Comparison of ENCODE assay signal across 8 mouse cellular contexts in genomic region chr7:126754866-126755265, GRCm38 (mm10). TPM values are rescaled to one million over a fixed set of nuclear protein-coding genes. Genes with fewer than 3 reads are reported as not detected.
DNase-seq lines count a peak whose midpoint lies in the region; ATAC-seq and TF ChIP-seq lines count a peak whose summit lies in the region.

No protein-coding gene starts in this region.

- no peak overlapping the region for H3K4me3 ChIP-seq in bone marrow, adult 2 months (replicated peaks; ENCODE audit: control insufficient read depth, low read depth, low read length)
- no peak overlapping the region for H3K4me3 ChIP-seq in embryonic facial prominence, embryonic 13.5 days
- peak overlapping the region; percentile 17 for H3K4me3 ChIP-seq in heart, embryonic 10.5 days
- no peak overlapping the region for H3K4me3 ChIP-seq in liver, embryonic 14.5 days (ENCODE audit: insufficient read depth in 1 of 2, low read depth in 2 of 2, low read length in 2 of 2)
- H3K4me3 ChIP-seq in stomach, postnatal 0 days (ENCODE audit: low read depth, low read length): no peak overlapping the region

- H3K27ac ChIP-seq in bone marrow, adult 2 months (ENCODE audit: control insufficient read depth, insufficient read depth, low read depth, low read length, poor library complexity): no peak overlapping the region
- peak overlapping the region; percentile 53; the same call in 1 of the 2 replicates for H3K27ac ChIP-seq in embryonic facial prominence, embryonic 13.5 days
- peak overlapping the region; percentile 67 for H3K27ac ChIP-seq in heart, embryonic 10.5 days
- H3K27ac ChIP-seq in liver, embryonic 14.5 days: no peak overlapping the region
- H3K27ac ChIP-seq in stomach, postnatal 0 days (replicated peaks): peak overlapping the region; percentile 53

- TF ChIP-seq POLR2A in bone marrow, adult 2 months (IDR thresholded peaks at IDR 0.05; ENCODE audit: borderline replicate concordance, control insufficient read depth, low read depth, low read length): no peak

- no peaks in the 10 kb centered on the region for H3K9me3 ChIP-seq in embryonic facial prominence, embryonic 13.5 days
- no peaks in the 10 kb centered on the region for H3K9me3 ChIP-seq in heart, embryonic 10.5 days
- H3K9me3 ChIP-seq in liver, embryonic 14.5 days (ENCODE audit: control insufficient read depth, low read length): no peaks in the 10 kb centered on the region
- no peaks in the 10 kb centered on the region for H3K9me3 ChIP-seq in stomach, postnatal 0 days (ENCODE audit: control insufficient read depth, low read length)

- TF ChIP-seq CTCF in bone marrow, adult 2 months (IDR thresholded peaks at IDR 0.05; ENCODE audit: control insufficient read depth, insufficient read depth, low read length): peak; percentile 82
- TF ChIP-seq CTCF in liver, embryonic 14.5 days (IDR thresholded peaks at IDR 0.05; ENCODE audit: low read depth): peak; percentile 94
- TF ChIP-seq CTCF in stomach, postnatal 0 days (IDR thresholded peaks at IDR 0.05; ENCODE audit: low read depth): peak; percentile 93

- peak overlapping the region; percentile 39 for H3K4me2 ChIP-seq in embryonic facial prominence, embryonic 13.5 days
- no peak overlapping the region for H3K4me2 ChIP-seq in liver, embryonic 14.5 days (ENCODE audit: low read depth)
- H3K4me2 ChIP-seq in stomach, postnatal 0 days (replicated peaks; ENCODE audit: low read depth): no peak overlapping the region; the same call in 1 of the 2 replicates

- no peaks in the 10 kb centered on the region for H3K27me3 ChIP-seq in embryonic facial prominence, embryonic 13.5 days
- H3K27me3 ChIP-seq in heart, embryonic 10.5 days (ENCODE audit: insufficient read depth, poor library complexity, severe bottlenecking): no peaks in the 10 kb centered on the region
- H3K27me3 ChIP-seq in liver, embryonic 14.5 days (ENCODE audit: control insufficient read depth, insufficient read depth, low read length): no peaks in the 10 kb centered on the region
- H3K27me3 ChIP-seq in stomach, postnatal 0 days (ENCODE audit: control insufficient read depth, insufficient read depth, low read length): no peaks in the 10 kb centered on the region

- peaks cover 5% of the 10 kb centered on the region; the same call in 1 of the 2 replicates for H3K4me1 ChIP-seq in bone marrow, adult 2 months (ENCODE audit: control insufficient read depth, insufficient read depth, low read length)
- peaks cover 4% of the 10 kb centered on the region; the same call in 1 of the 2 replicates for H3K4me1 ChIP-seq in embryonic facial prominence, embryonic 13.5 days
- peaks cover 14% of the 10 kb centered on the region for H3K4me1 ChIP-seq in heart, embryonic 10.5 days
- H3K4me1 ChIP-seq in liver, embryonic 14.5 days (replicated peaks; ENCODE audit: control insufficient read depth in 2 of 2, insufficient read depth in 2 of 2, low read length in 1 of 2): peaks cover 3 to 12% of the 10 kb centered on the region in 2 experiments
- peaks cover 3% of the 10 kb centered on the region; the same call in 1 of the 2 replicates for H3K4me1 ChIP-seq in stomach, postnatal 0 days (replicated peaks; ENCODE audit: control insufficient read depth, insufficient read depth)

- no peaks in the 10 kb centered on the region for H3K36me3 ChIP-seq in embryonic facial prominence, embryonic 13.5 days
- H3K36me3 ChIP-seq in heart, embryonic 10.5 days: no peaks in the 10 kb centered on the region
- no peaks in the 10 kb centered on the region for H3K36me3 ChIP-seq in liver, embryonic 14.5 days (replicated peaks; ENCODE audit: control insufficient read depth, insufficient read depth, low read depth)
- no peaks in the 10 kb centered on the region for H3K36me3 ChIP-seq in stomach, postnatal 0 days (ENCODE audit: control insufficient read depth, insufficient read depth, low read length)

- DNase-seq in CD8-positive naive resting alpha-beta T cell, adult 2 months (ENCODE audit: low read depth in 2 of 2, low spot score in 2 of 2): peak; percentile 47 to 62
- no peak for DNase-seq in heart, embryonic 10.5 days (ENCODE audit: low spot score)
- peak; percentile 73 to 85 for DNase-seq in kidney, adult 8-10 months
- peak in 2 of 3 experiments; percentile 55 to 63 for DNase-seq in liver, embryonic 14.5 days (ENCODE audit: low read depth in 3 of 3, low spot score in 3 of 3)
- peak; percentile 42 to 60 for DNase-seq in natural killer cell, adult 2 months (ENCODE audit: low spot score in 2 of 2)
- DNase-seq in stomach, postnatal 0 days (ENCODE audit: low spot score): peak; percentile 87

- 1% methylated on average over 9 of the region's 9 CpGs for WGBS in bone marrow, adult 2 months
- 2% methylated on average over 9 of the region's 9 CpGs for WGBS in embryonic facial prominence, embryonic 13.5 days
- under 1% methylated on average over 9 of the region's 9 CpGs for WGBS in heart, embryonic 10.5 days
- WGBS in liver, embryonic 14.5 days (ENCODE audit: insufficient replicate concordance): 3% methylated on average over 9 of the region's 9 CpGs
- under 1% methylated on average over 9 of the region's 9 CpGs for WGBS in stomach, postnatal 0 days

- ATAC-seq in embryonic facial prominence, embryonic 13.5 days (ENCODE audit: insufficient number of reproducible peaks, insufficient read depth, low FRiP score, low TSS enrichment, low read depth): 0 out of 2 replicates have a peak, but pooled peaks have one; percentile 57
- ATAC-seq in liver, embryonic 14.5 days (ENCODE audit: insufficient read depth): peak; percentile 34; the same call in 1 of the 2 replicates
- peak; percentile 75 for ATAC-seq in stomach, postnatal 0 days (ENCODE audit: low FRiP score, low TSS enrichment)

- TF ChIP-seq EP300 in liver, embryonic 14.5 days (IDR thresholded peaks at IDR 0.05; ENCODE audit: low read depth): no peak
- no peak for TF ChIP-seq EP300 in stomach, postnatal 0 days (optimal IDR thresholded peaks at IDR 0.05)

- peak overlapping the region; percentile 61 for H3K9ac ChIP-seq in embryonic facial prominence, embryonic 13.5 days
- H3K9ac ChIP-seq in liver, embryonic 14.5 days (replicated peaks): no peak overlapping the region
- peak overlapping the region; percentile 28; the same call in 1 of the 2 replicates for H3K9ac ChIP-seq in stomach, postnatal 0 days (ENCODE audit: low read length)

RNA-seq across cellular contexts. Expression of gene Mapk3, which starts 4.5 kb away (rescaled TPM):
- 78.4 and 117 TPM in 2 replicates for polyA plus RNA-seq in bone marrow, adult 2 months (2011; ENCODE audit: insufficient read depth, insufficient read length, low replicate concordance, missing spikeins)
- polyA plus RNA-seq in embryonic facial prominence, embryonic 13.5 days (2015; fragmentation: Nextera tagmentation; extraction: Ambion mirVana): 56.7 and 56.9 TPM in 2 replicates
- 59.6 and 69.8 TPM in 2 replicates for polyA plus RNA-seq in heart, embryonic 10.5 days (2016; fragmentation: Nextera tagmentation; extraction: Ambion mirVana)
- polyA plus RNA-seq in liver, embryonic 14.5 days (2012; rRNA removed): 35.9 and 39.8 TPM in 2 replicates
- polyA plus RNA-seq in liver, embryonic 14.5 days (2014; fragmentation: Nextera tagmentation; extraction: Ambion mirVana): 14.4 and 15.5 TPM in 2 replicates
- 114 and 116 TPM in 2 replicates for polyA plus RNA-seq in stomach, postnatal 0 days (2015; fragmentation: Nextera tagmentation; extraction: Ambion mirVana)

RNA-seq across cellular contexts. Expression of gene Gdpd3, which starts 11.3 kb away (rescaled TPM):
- 20.1 and 40.1 TPM in 2 replicates for polyA plus RNA-seq in bone marrow, adult 2 months (2011; ENCODE audit: insufficient read depth, insufficient read length, low replicate concordance, missing spikeins)
- 1.6 and 3.1 TPM in 2 replicates for polyA plus RNA-seq in embryonic facial prominence, embryonic 13.5 days (2015; fragmentation: Nextera tagmentation; extraction: Ambion mirVana)
- 1.3 and 1.5 TPM in 2 replicates for polyA plus RNA-seq in heart, embryonic 10.5 days (2016; fragmentation: Nextera tagmentation; extraction: Ambion mirVana)
- 1.3 and 2.0 TPM in 2 replicates for polyA plus RNA-seq in liver, embryonic 14.5 days (2012; rRNA removed)
- 0.27 and 0.59 TPM in 2 replicates for polyA plus RNA-seq in liver, embryonic 14.5 days (2014; fragmentation: Nextera tagmentation; extraction: Ambion mirVana)
- 51.3 and 53.1 TPM in 2 replicates for polyA plus RNA-seq in stomach, postnatal 0 days (2015; fragmentation: Nextera tagmentation; extraction: Ambion mirVana)

RNA-seq across cellular contexts. Expression of gene Ypel3, which starts 21.9 kb away (rescaled TPM):
- polyA plus RNA-seq in bone marrow, adult 2 months (2011; ENCODE audit: insufficient read depth, insufficient read length, low replicate concordance, missing spikeins): 236 and 411 TPM in 2 replicates
- polyA plus RNA-seq in embryonic facial prominence, embryonic 13.5 days (2015; fragmentation: Nextera tagmentation; extraction: Ambion mirVana): 104 and 112 TPM in 2 replicates
- polyA plus RNA-seq in heart, embryonic 10.5 days (2016; fragmentation: Nextera tagmentation; extraction: Ambion mirVana): 43.4 and 66.0 TPM in 2 replicates
- polyA plus RNA-seq in liver, embryonic 14.5 days (2012; rRNA removed): 69.9 and 74.2 TPM in 2 replicates
- polyA plus RNA-seq in liver, embryonic 14.5 days (2014; fragmentation: Nextera tagmentation; extraction: Ambion mirVana): 76.0 and 83.3 TPM in 2 replicates
- polyA plus RNA-seq in stomach, postnatal 0 days (2015; fragmentation: Nextera tagmentation; extraction: Ambion mirVana): 86.0 and 102 TPM in 2 replicates

RNA-seq across cellular contexts. Expression of gene Tbx6, which starts 26.4 kb away (rescaled TPM):
- 7.5 and 13.7 TPM in 2 replicates for polyA plus RNA-seq in bone marrow, adult 2 months (2011; ENCODE audit: insufficient read depth, insufficient read length, low replicate concordance, missing spikeins)
- polyA plus RNA-seq in embryonic facial prominence, embryonic 13.5 days (2015; fragmentation: Nextera tagmentation; extraction: Ambion mirVana): 0.27 and 0.59 TPM in 2 replicates
- 0.23 and 0.53 TPM in 2 replicates for polyA plus RNA-seq in heart, embryonic 10.5 days (2016; fragmentation: Nextera tagmentation; extraction: Ambion mirVana)
- 1.3 and 1.5 TPM in 2 replicates for polyA plus RNA-seq in liver, embryonic 14.5 days (2012; rRNA removed)
- polyA plus RNA-seq in liver, embryonic 14.5 days (2014; fragmentation: Nextera tagmentation; extraction: Ambion mirVana): 0.43 and 0.47 TPM in 2 replicates
- 0.08 and 0.18 TPM in 2 replicates for polyA plus RNA-seq in stomach, postnatal 0 days (2015; fragmentation: Nextera tagmentation; extraction: Ambion mirVana)

RNA-seq across cellular contexts. Expression of gene Ppp4c, which starts 37.4 kb away (rescaled TPM):
- polyA plus RNA-seq in bone marrow, adult 2 months (2011; ENCODE audit: insufficient read depth, insufficient read length, low replicate concordance, missing spikeins): 90.6 and 130 TPM in 2 replicates
- 300 and 311 TPM in 2 replicates for polyA plus RNA-seq in embryonic facial prominence, embryonic 13.5 days (2015; fragmentation: Nextera tagmentation; extraction: Ambion mirVana)
- 233 and 325 TPM in 2 replicates for polyA plus RNA-seq in heart, embryonic 10.5 days (2016; fragmentation: Nextera tagmentation; extraction: Ambion mirVana)
- polyA plus RNA-seq in liver, embryonic 14.5 days (2012; rRNA removed): 81.8 and 83.2 TPM in 2 replicates
- polyA plus RNA-seq in liver, embryonic 14.5 days (2014; fragmentation: Nextera tagmentation; extraction: Ambion mirVana): 105 and 117 TPM in 2 replicates
- polyA plus RNA-seq in stomach, postnatal 0 days (2015; fragmentation: Nextera tagmentation; extraction: Ambion mirVana): 118 and 122 TPM in 2 replicates

Comparison
In these comparisons a context has a peak if more than half of its experiments do, and no peak if none do; other contexts are left out.
1. H3K27ac ChIP-seq: peak in embryonic facial prominence, embryonic 13.5 days (single experiment), heart, embryonic 10.5 days (single experiment) and stomach, postnatal 0 days (single experiment); none in bone marrow, adult 2 months (single experiment) and liver, embryonic 14.5 days (single experiment).
2. Peak in every context shown above with its lines, with median percentiles within 50 percentile points of each other: CTCF ChIP-seq and ATAC-seq.